Mouse (Mus musculus) stomach, embryonic 15.5 days (tissue): ENCODE data around the gene Ms4a4b. TPM values are rescaled to one million over a fixed set of nuclear protein-coding genes. Genes with fewer than 3 reads are reported as not detected.
"Not testable (repeated sequence)": the region's sequence is repeated elsewhere in the genome, so short reads cannot be mapped to it uniquely, and the experiment has no call there.

Source experiments
- ATAC-seq: fragments of 200-750 bp; cut with Nextera tagmentation; 2 replicates; pipeline ENCODE4 v1.8.0; 2017; ENCODE audit warnings: low read depth, moderate number of reproducible peaks, moderate TSS enrichment; ENCODE audit not compliant: insufficient read depth, low FRiP score
- H3K27ac ChIP-seq: fragments of 300-500 bp; sonication (generic); 2 replicates; pipeline ENCODE4 v1.5.1; 2015; ENCODE audit warnings: mild to moderate bottlenecking, inconsistent platforms
- H3K27me3 ChIP-seq: fragments of 300-500 bp; sonication (generic); replicated peaks from 2 replicates; pipeline ENCODE4 v1.6.1; 2015; ENCODE audit warnings: inconsistent platforms
- H3K36me3 ChIP-seq: fragments of 300-500 bp; sonication (generic); 2 replicates; pipeline ENCODE4 v1.6.1; 2015; ENCODE audit warnings: inconsistent platforms
- H3K4me1 ChIP-seq: fragments of 300-500 bp; sonication (generic); 2 replicates; pipeline ENCODE4 v1.6.1; 2015; ENCODE audit warnings: inconsistent platforms
- H3K4me2 ChIP-seq: fragments of 300-500 bp; sonication (generic); 2 replicates; pipeline ENCODE4 v1.6.1; 2015; ENCODE audit warnings: mild to moderate bottlenecking, inconsistent platforms
- H3K4me3 ChIP-seq: fragments of 300-500 bp; sonication (generic); replicated peaks from 2 replicates; pipeline ENCODE4 v1.5.1; 2015; ENCODE audit warnings: inconsistent platforms
- H3K9ac ChIP-seq: fragments of 300-500 bp; sonication (generic); 2 replicates; pipeline ENCODE4 v1.6.1; 2015; ENCODE audit warnings: inconsistent platforms
- H3K9me3 ChIP-seq: fragments of 300-500 bp; sonication (generic); 2 replicates; pipeline ENCODE4 v1.6.1; 2016; ENCODE audit warnings: inconsistent platforms
- WGBS: fragments of 180-500 bp; shearing (Covaris S2); methylation state at CpG from one replicate; pipeline ENCODE4 v1.1.7; 2015; 5-methylcytosine and 5-hydroxymethylcytosine counted together
- polyA plus RNA-seq: library from polyadenylated mRNA; unstranded; fragments of >200 nt; fragmentation: Nextera tagmentation; extraction: Ambion mirVana; gene quantifications from 2 replicates; pipeline ENCODE4 v1.2.1, GENCODE M21; 2015

Ms4a4b gene
- polyA plus RNA-seq, 1 experiment from 2014 or later = 0.50 TPM

GRCm38 (mm10) chr19:11459041-11459440, 15.7 kb downstream of the Ms4a4b start:
- 73% methylated on average over 4 of the region's 4 CpGs for WGBS
- ATAC-seq, H3K27ac ChIP-seq: not testable (repeated sequence)

GRCm38 (mm10) chr19:11464795-11465194, 21.4 kb downstream of the Ms4a4b start:
- not testable (repeated sequence) for H3K36me3 ChIP-seq, H3K27me3 ChIP-seq, H3K9ac ChIP-seq, ATAC-seq, H3K4me3 ChIP-seq, H3K4me2 ChIP-seq, H3K4me1 ChIP-seq, H3K27ac ChIP-seq, H3K9me3 ChIP-seq
- WGBS = 31% methylated on average over 1 of the region's 1 CpGs

More at GRCm38 (mm10) chr19:11459041-11459440, 15.7 kb downstream of the Ms4a4b start:
- not testable (repeated sequence) for H3K27me3 ChIP-seq, H3K4me3 ChIP-seq, H3K9me3 ChIP-seq, H3K4me1 ChIP-seq, H3K4me2 ChIP-seq, H3K9ac ChIP-seq, H3K36me3 ChIP-seq

- 42% methylated on average over 5 of the region's 5 CpGs for WGBS
- Histone ChIP-seq H3K4me2 (no peak overlapping the region), H3K27ac (no peak overlapping the region), H3K4me1 (no peaks in the 10 kb centered on the region), H3K27me3 (no peaks in the 10 kb centered on the region), H3K4me3 (no peak overlapping the region), H3K9ac (no peak overlapping the region), H3K36me3 (no peaks in the 10 kb centered on the region), H3K9me3 (no peaks in the 10 kb centered on the region)
- ATAC-seq = no peak
These were observed 23.1 kb downstream of the Ms4a4b start for GRCm38 (mm10) chr19:11466471-11466870.

DNA sequence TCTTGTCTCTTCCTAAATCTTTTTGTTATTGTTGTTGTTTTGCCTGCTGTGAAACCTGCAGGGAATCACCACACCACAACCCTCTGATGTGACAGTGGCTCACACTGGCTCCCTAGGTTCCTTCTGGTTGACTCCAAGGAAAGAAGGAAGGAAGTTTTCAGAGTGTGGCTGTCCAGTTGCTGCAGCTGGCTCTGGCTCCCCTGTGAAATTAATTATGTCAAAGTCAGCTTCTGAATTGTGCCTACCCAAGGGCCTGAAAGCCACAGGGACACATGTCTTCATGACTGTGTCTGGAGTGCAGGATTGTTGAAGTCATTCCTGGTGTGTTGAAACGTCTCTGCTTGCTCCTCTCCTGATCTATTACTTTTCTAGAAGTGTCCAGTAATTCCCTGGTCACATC, 25.0 kb downstream of the Ms4a4b start:
- H3K9ac ChIP-seq, H3K27me3 ChIP-seq, H3K27ac ChIP-seq, H3K4me3 ChIP-seq, ATAC-seq, H3K36me3 ChIP-seq, H3K4me2 ChIP-seq, H3K4me1 ChIP-seq, H3K9me3 ChIP-seq: not testable (repeated sequence)
- 62% methylated on average over 1 of the region's 1 CpGs for WGBS

- H3K4me1 ChIP-seq, H3K4me3 ChIP-seq, H3K9me3 ChIP-seq, H3K27ac ChIP-seq, H3K4me2 ChIP-seq, H3K27me3 ChIP-seq, ATAC-seq, H3K36me3 ChIP-seq, H3K9ac ChIP-seq: not testable (repeated sequence)
- 75% methylated on average over 4 of the region's 4 CpGs for WGBS
These were observed 25.9 kb downstream of the Ms4a4b start, which contains the start of gene Ms4a6c for GRCm38 (mm10) chr19:11469215-11469614. Gene Ms4a6c (plus strand): TSS chr19:11469366.

DNA sequence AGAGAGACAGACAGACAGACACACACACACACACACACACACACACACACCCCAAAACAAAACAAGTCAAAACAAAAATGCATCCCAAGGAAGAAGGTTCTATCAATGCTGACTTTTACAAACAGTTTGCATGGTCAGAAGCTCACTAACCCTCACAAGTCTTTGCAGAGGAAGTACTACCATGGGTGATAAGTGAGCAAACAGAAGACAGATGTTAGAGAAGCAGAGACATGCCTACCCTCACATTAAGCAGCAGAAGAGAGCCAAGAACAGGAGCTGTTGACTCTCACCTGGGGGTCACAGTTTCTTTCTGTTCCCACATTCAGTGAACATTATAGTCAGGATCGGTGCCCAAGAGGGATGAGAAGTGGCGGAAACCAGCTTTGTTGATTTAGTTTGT, 36.4 kb downstream of the Ms4a4b start:
- no peak overlapping the region for H3K4me2 ChIP-seq
- H3K4me1 ChIP-seq = no peaks in the 10 kb centered on the region
- H3K27ac ChIP-seq = no peak overlapping the region
- WGBS = 87% methylated on average over 2 of the region's 2 CpGs
- H3K9me3 ChIP-seq = no peaks in the 10 kb centered on the region
- no peak overlapping the region for H3K4me3 ChIP-seq
- no peak overlapping the region for H3K9ac ChIP-seq
- no peaks in the 10 kb centered on the region for H3K27me3 ChIP-seq
- no peaks in the 10 kb centered on the region for H3K36me3 ChIP-seq
- no peak for ATAC-seq

DNA sequence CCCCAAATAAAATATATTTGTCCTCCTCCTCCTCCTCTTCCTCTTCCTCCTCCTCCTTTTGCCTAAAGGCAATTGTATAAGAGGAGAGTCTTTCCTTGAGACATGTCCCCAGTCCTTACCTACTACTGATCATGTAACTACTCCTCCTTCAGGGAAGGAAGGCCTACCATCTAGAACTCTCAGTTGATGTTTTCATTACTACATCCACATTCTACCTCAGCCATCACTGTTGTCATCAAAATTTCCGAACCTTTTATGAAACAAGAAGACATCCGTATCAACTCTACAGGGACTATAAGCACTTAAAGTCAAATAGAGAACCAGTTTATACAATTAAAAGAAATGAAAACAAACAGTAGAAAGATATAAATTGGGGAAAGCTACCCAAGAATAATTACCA, 39.3 kb downstream of the Ms4a4b start:
- Histone ChIP-seq H3K4me3 (no peak overlapping the region), H3K4me2 (no peak overlapping the region), H3K9me3 (no peaks in the 10 kb centered on the region), H3K36me3 (no peaks in the 10 kb centered on the region), H3K27ac (no peak overlapping the region), H3K9ac (no peak overlapping the region), H3K4me1 (no peaks in the 10 kb centered on the region), H3K27me3 (no peaks in the 10 kb centered on the region)
- ATAC-seq = no peak
- WGBS = 80% methylated on average over 2 of the region's 2 CpGs

GRCm38 (mm10) chr19:11483941-11484340, 40.6 kb downstream of the Ms4a4b start:
- Histone ChIP-seq H3K36me3 (no peaks in the 10 kb centered on the region), H3K4me1 (no peaks in the 10 kb centered on the region), H3K9me3 (no peaks in the 10 kb centered on the region), H3K27me3 (no peaks in the 10 kb centered on the region), H3K4me3 (no peak overlapping the region), H3K9ac (no peak overlapping the region), H3K27ac (no peak overlapping the region), H3K4me2 (no peak overlapping the region)
- ATAC-seq = no peak
- WGBS = 61% methylated on average over 4 of the region's 4 CpGs

DNA sequence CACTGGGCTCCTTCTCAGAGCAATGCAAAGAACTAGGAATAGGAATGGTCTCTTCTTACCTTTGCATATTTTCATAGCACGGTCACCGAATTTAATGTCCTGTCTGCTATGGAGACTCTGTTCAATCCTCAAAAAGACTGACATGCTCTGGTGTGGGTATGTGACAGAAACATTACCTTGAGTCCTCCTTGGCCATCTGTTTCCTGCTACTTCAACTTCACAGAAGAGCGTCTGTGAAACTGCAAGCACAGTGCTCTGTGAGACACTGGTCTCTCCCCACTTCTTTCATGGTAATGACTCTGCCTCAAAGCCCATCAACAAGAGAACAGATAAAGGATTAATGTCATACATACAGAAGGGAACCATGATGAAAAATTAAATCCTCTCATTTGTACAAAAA, 41.0 kb downstream of the Ms4a4b start:
- H3K4me2 ChIP-seq = no peak overlapping the region
- no peak for ATAC-seq
- no peaks in the 10 kb centered on the region for H3K27me3 ChIP-seq
- H3K9me3 ChIP-seq = no peaks in the 10 kb centered on the region
- H3K27ac ChIP-seq = no peak overlapping the region
- H3K36me3 ChIP-seq = no peaks in the 10 kb centered on the region
- WGBS = 69% methylated on average over 3 of the region's 3 CpGs
- no peak overlapping the region for H3K4me3 ChIP-seq
- no peak overlapping the region for H3K9ac ChIP-seq
- H3K4me1 ChIP-seq = no peaks in the 10 kb centered on the region

DNA sequence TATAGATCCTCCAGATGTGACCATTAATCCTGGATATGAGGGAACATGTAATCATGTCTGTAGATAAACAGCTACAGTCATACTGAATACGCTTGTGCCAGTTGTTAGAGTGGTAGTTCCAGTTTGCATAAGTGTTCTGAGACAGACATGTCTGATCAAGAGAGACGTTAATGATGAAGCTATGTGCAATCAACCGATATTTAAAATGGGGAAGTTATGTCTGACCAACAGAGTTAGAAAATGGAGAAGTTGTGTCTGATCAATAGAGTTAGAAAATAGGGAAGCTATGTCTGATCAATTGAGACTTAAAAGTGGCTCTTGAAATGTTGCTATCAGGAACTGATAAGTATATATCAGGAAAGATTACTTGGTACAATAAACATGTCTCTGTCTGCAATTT, 41.9 kb downstream of the Ms4a4b start:
- Histone ChIP-seq H3K4me2 (no peak overlapping the region), H3K9me3 (no peaks in the 10 kb centered on the region), H3K9ac (no peak overlapping the region), H3K27ac (no peak overlapping the region), H3K36me3 (no peaks in the 10 kb centered on the region), H3K4me1 (no peaks in the 10 kb centered on the region), H3K27me3 (no peaks in the 10 kb centered on the region), H3K4me3 (no peak overlapping the region)
- WGBS = 71% methylated on average over 3 of the region's 3 CpGs
- ATAC-seq = no peak

- no peak within 1 kb of the TSS for H3K27ac ChIP-seq
- no peak for ATAC-seq
- H3K36me3 ChIP-seq = no peaks in the 10 kb centered on the region
- no peak within 1 kb of the TSS for H3K4me3 ChIP-seq
- 59% methylated on average over 2 of the region's 2 CpGs for WGBS
- H3K27me3 ChIP-seq = no peaks in the 10 kb centered on the region
- H3K9ac ChIP-seq = no peak within 1 kb of the TSS
- no peak within 1 kb of the TSS for H3K4me2 ChIP-seq
- no peaks in the 10 kb centered on the region for H3K4me1 ChIP-seq
- no peaks in the 10 kb centered on the region for H3K9me3 ChIP-seq
These were observed 42.4 kb downstream of the Ms4a4b start, which contains the start of gene Gm8369 for GRCm38 (mm10) chr19:11485746-11486145. Gene Gm8369 (plus strand): TSS chr19:11485938.

DNA sequence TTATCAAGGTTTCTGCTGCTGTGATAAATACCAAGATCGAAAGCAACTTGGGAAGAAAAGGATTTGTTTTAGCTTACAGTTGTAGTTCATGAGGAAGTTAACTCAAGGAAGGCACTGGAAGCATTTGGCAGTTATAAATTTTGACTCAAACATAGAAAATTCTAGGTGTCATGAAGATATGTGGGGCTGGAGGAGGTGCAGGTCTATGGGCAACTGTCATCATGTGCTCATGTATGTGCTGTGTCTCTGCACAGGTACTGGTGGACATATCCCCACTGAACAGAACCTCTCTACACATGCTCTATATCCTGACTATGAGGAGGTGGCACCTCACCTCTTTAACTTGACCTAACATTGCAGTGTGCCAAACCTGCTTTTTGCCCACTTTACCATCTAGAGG, 43.2 kb downstream of the Ms4a4b start:
- ATAC-seq = no peak
- Histone ChIP-seq H3K4me2 (no peak overlapping the region), H3K36me3 (no peaks in the 10 kb centered on the region), H3K9ac (no peak overlapping the region), H3K4me3 (no peak overlapping the region), H3K27ac (no peak overlapping the region), H3K9me3 (no peaks in the 10 kb centered on the region), H3K27me3 (no peaks in the 10 kb centered on the region), H3K4me1 (no peaks in the 10 kb centered on the region)
- WGBS = 84% methylated on average over 1 of the region's 1 CpGs

DNA sequence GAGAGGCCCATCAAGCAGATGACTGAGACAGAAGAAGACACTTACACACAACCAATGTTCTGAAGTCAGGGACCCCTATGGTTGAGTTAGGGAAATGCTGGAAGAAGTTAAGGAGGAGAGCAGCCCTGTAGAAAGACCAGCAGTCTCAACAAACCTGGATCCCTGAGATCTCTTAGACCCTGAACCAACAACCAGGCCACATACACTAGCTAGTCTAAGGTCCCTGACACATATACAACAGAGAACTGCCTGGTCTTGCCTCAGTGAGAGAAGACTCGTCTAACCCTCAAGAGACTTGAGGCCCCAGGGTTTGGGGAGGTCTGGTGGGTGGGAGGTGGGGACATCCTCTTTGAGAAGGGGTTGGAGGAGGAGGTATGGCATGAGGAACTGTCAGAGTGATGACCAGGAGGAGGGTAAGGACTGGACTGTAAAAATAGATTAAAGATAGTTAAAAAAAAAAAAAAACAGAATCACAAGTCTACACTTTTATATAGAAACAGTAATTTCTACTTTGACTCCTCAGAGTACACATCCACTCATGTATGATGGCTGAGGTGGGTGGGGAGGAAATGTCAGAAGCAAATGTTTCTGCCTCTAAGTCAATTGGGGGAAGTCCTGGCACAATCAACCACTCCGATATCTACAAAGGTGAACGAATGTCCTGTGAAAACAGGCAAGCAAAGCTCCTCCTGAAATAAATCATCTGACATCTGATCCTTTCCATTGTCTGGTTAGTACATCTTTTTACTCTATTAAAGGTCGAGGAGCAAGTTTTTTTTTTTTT, 48.2 kb downstream of the Ms4a4b start:
- no peaks in the 10 kb centered on the region for H3K36me3 ChIP-seq
- H3K4me2 ChIP-seq = no peak overlapping the region
- 64% methylated on average over 4 of the region's 4 CpGs for WGBS
- H3K4me3 ChIP-seq = no peak overlapping the region
- ATAC-seq = no peak
- H3K4me1 ChIP-seq = no peaks in the 10 kb centered on the region
- H3K9ac ChIP-seq = no peak overlapping the region
- no peak overlapping the region for H3K27ac ChIP-seq
- no peaks in the 10 kb centered on the region for H3K27me3 ChIP-seq
- no peaks in the 10 kb centered on the region for H3K9me3 ChIP-seq
